Mouse (Mus musculus): ENCODE data around the gene Olfr16.

GRCm38 (mm10) chr1:172932197-172932596 lies 18.0 kb upstream of the Olfr16 start:
- TF ChIP-seq CTCF (IDR thresholded peaks at IDR 0.05; ENCODE audit: low read depth, low read length) (no peak), GATA1 (IDR thresholded peaks at IDR 0.05; ENCODE audit: borderline replicate concordance, low read length) (no peak), TAL1 (conservative IDR thresholded peaks at IDR 0.05; ENCODE audit: low read depth, low read length) (no peak), POLR2AphosphoS5 (IDR thresholded peaks at IDR 0.05; ENCODE audit: insufficient replicate concordance, low read depth, low read length) (no peak), GATA2 (IDR thresholded peaks at IDR 0.05; ENCODE audit: borderline replicate concordance, low read depth, low read length) (no peak)
